ENCODE assay signal across 7 mouse cellular contexts in genomic region chr13:25269039-25269438, GRCm38 (mm10). TPM values are rescaled to one million over a fixed set of nuclear protein-coding genes. Genes with fewer than 3 reads are reported as not detected.
DNase-seq lines count a peak whose midpoint lies in the region; ATAC-seq and TF ChIP-seq lines count a peak whose summit lies in the region.

No protein-coding gene starts in this region.

- WGBS in midbrain, embryonic 14.5 days = 20% methylated on average over 2 of the region's 2 CpGs

- ATAC-seq in Patski = peak; percentile 67
- ATAC-seq in midbrain, embryonic 14.5 days (ENCODE audit: low FRiP score, low TSS enrichment) = no peak

- H3K36me3 ChIP-seq in midbrain, embryonic 14.5 days (ENCODE audit: control insufficient read depth, insufficient read depth, low read length) = no peaks in the 10 kb centered on the region

- intact Hi-C loops in heart, postnatal 10 days (cut with DNase I) = no loop called here

- peaks cover 9% of the 10 kb centered on the region; the same call in 1 of the 2 replicates for H3K4me1 ChIP-seq in midbrain, embryonic 14.5 days (ENCODE audit: control insufficient read depth, insufficient read depth, low read length)

- H3K4me3 ChIP-seq in midbrain, embryonic 14.5 days (replicated peaks; ENCODE audit: low read depth, low read length) = peak overlapping the region; percentile 45

- DNase-seq in ES-CJ7 (ENCODE audit: low read depth, low spot score) = peak; percentile 69
- no peak for DNase-seq in Patski (ENCODE audit: low read depth, low spot score)
- DNase-seq in cerebellum, postnatal 25 days = peak; percentile 13 to 36
- peak; percentile 73 to 80 for DNase-seq in heart, postnatal 10 days
- peak; percentile 63 to 83 for DNase-seq in kidney, postnatal 36 days
- DNase-seq in midbrain, embryonic 14.5 days = peak; percentile 70
- DNase-seq in urinary bladder, postnatal 36 days (ENCODE audit: low spot score in 2 of 2) = peak; percentile 17 to 18

- CTCF ChIA-PET in Patski (lab: Charles Lee) = interaction anchor here (2.0 kb wide), 1 partner anchor 16 kb away, joined by 6 read pairs; no protein-coding TSS in a partner anchor

- in situ Hi-C loops in Patski (cut with MboI; ENCODE audit: low pct_unique_long_range_greater_than_20kb) = no loop called here

- H3K27ac ChIP-seq in midbrain, embryonic 14.5 days (replicated peaks; ENCODE audit: low read depth, low read length) = no peak overlapping the region

- peak overlapping the region; percentile 67 for H3K4me2 ChIP-seq in midbrain, embryonic 14.5 days (ENCODE audit: low read length)

- POLR2A ChIA-PET in Patski (lab: Charles Lee) = interaction anchor here (0.6 kb wide), 1 partner anchor 12 kb away, joined by 5 read pairs; no protein-coding TSS in a partner anchor

- H3K9ac ChIP-seq in midbrain, embryonic 14.5 days (replicated peaks; ENCODE audit: low read length) = peak overlapping the region; percentile 62; the same call in 1 of the 2 replicates

- no peaks in the 10 kb centered on the region for H3K9me3 ChIP-seq in midbrain, embryonic 14.5 days (ENCODE audit: control insufficient read depth, low read length)

- peaks cover 10% of the 10 kb centered on the region for H3K27me3 ChIP-seq in Patski
- no peaks in the 10 kb centered on the region for H3K27me3 ChIP-seq in midbrain, embryonic 14.5 days (ENCODE audit: control insufficient read depth, insufficient read depth, low read length)

- no peak for TF ChIP-seq CTCF in Patski (IDR thresholded peaks at IDR 0.05)

RNA-seq across cellular contexts. Expression of gene Nrsn1, which starts 1.3 kb away (rescaled TPM):
- 0.14 TPM for polyA plus RNA-seq in Patski (2021)
- total RNA-seq in heart, postnatal 10 days (2021) = not detected
- 59.5 and 60.1 TPM in 2 replicates for polyA plus RNA-seq in midbrain, embryonic 14.5 days (2014; fragmentation: Nextera tagmentation; extraction: Ambion mirVana)

Comparison
In these comparisons a context has a peak if more than half of its experiments do, and no peak if none do; other contexts are left out.
1. RNA of gene Nrsn1, which starts 1.3 kb away (polyA plus RNA-seq): 59.5 to 60.1 TPM in midbrain, embryonic 14.5 days; 0.14 TPM in Patski (single experiment); every median in the first group is over 10 times any median in the second.